Mouse (Mus musculus) right cerebral cortex, adult 18-20 months (tissue): ENCODE results near the gene Lrp2.

Source experiments
- DNase-seq: peaks from one replicate; pipeline ENCODE4 v3.0.0; 2022; ENCODE audit warnings: mixed read lengths

Gene Lrp2

DNA sequence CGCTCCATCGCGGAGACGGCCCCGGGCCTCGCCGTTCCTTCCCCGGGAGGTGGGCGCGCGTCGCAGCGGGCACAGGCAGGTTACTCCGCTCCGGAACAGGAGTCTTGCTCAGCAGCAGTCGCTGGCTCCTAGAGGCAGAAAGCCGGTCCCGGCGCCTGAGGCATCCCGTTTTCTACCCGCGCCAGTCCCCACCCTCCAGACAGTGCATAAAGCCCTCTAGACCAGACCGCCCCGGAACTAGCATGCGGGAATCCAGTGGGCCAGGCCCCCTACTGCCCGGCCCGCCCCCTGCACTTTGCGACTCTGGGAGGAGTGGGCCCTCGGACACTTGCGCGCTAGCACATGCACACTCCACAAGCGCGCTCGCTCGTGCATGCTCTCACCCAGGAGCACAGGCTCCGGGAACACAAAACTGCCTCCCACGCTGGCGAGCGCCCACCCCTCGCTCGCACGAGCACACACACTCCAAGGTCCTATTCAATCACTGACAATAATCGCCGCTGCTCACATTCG lies at the start of gene Lrp2:
Gene Lrp2, minus strand, starts transcription at position 180 of the 513 bp plus-strand sequence.
- no peak for DNase-seq

- peak; percentile 30 for DNase-seq
These were observed 49.3 kb upstream of the Lrp2 start for GRCm38 (mm10) chr2:69635064-69635701.

GRCm38 (mm10) chr2:69631449-69631848 lies 45.6 kb upstream of the Lrp2 start:
- no peak for DNase-seq

- DNase-seq, result no peak
These were observed 44.9 kb upstream of the Lrp2 start for GRCm38 (mm10) chr2:69630792-69631191.

DNA sequence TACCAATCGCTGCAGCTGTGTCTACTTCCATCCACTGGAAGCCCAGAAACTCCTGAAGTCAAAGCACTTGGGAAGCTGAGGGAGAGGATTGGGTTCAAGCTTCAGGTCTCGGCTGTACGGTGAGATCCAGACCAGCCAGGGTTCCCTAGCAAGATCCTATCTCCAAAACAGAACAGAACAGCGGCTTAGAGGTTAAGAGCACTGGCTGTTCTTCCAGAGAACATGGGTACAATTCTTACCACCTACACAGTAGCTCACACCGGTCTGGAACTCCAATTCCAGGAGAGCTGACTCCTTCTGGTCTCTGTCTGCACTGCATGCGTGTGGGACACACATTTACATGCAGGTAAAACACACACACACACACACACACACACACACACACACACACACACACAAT lies 44.0 kb upstream of the Lrp2 start:
- no peak for DNase-seq

- DNase-seq, result no peak
These were observed 43.4 kb upstream of the Lrp2 start for GRCm38 (mm10) chr2:69629215-69629614.

GRCm38 (mm10) chr2:69619286-69619685 lies 33.4 kb upstream of the Lrp2 start:
- DNase-seq, result no peak

GRCm38 (mm10) chr2:69618336-69618735 lies 32.5 kb upstream of the Lrp2 start:
- no peak for DNase-seq

DNA sequence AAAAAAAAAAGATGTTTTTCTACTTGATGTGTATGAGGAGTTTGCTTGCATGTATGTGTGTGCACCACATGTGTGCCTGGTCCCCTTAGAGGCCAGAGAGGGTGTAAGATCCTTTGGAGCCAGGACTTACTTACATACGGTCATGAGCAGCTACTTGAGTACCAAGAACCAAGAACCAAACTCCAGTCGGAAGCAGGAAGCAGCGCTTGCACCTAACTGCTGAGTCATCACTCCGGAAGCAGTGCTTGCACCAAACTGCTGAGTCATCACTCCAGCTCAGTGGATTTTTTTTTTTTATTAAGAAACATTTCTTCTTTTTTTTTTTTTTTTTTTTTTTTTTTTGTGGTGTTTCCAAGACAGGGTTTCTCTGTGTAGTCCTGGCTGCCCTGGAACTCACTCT lies 27.4 kb upstream of the Lrp2 start:
- peak; percentile 10 for DNase-seq

- DNase-seq, result no peak
These were observed 26.9 kb upstream of the Lrp2 start for GRCm38 (mm10) chr2:69612716-69613115.

DNA sequence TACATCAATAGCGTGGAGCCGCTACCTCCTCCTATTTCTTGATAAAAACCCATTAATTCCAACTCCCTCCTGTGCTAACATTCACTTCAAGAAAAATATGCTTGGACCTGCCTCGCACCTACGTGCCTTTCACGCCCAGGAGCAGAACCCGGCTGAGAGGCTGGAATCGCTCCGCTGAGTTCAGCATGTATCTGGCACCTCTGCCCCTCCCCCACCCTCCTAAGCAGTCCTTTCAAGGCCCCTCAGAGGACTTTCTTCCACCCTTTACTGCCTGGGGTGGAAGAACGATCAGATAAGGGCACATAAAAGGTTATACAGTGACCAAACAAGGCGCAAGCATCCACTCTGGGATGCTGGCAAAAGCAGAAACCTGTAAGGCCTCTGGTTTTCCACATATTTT lies 26.4 kb upstream of the Lrp2 start:
- no peak for DNase-seq

DNA sequence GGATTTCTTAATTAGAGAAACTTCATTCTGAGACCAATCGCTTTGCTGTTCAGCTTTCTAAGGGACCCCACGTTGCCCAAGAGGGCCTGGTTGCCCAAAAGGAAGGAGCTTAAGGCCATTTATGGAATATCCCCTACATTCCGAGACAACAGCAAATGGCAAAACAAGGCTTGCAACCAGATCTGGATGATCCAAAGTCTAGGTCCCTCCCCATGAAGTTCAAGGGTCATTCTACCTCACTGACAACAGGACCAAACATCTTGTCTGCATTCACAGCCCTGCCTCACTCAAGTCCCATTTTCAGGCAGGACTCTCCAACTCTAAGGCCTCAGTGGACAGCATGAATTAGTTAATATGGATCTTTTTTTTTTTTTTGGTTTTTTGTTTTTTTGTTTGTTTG lies 20.8 kb upstream of the Lrp2 start:
- DNase-seq, result no peak

DNA sequence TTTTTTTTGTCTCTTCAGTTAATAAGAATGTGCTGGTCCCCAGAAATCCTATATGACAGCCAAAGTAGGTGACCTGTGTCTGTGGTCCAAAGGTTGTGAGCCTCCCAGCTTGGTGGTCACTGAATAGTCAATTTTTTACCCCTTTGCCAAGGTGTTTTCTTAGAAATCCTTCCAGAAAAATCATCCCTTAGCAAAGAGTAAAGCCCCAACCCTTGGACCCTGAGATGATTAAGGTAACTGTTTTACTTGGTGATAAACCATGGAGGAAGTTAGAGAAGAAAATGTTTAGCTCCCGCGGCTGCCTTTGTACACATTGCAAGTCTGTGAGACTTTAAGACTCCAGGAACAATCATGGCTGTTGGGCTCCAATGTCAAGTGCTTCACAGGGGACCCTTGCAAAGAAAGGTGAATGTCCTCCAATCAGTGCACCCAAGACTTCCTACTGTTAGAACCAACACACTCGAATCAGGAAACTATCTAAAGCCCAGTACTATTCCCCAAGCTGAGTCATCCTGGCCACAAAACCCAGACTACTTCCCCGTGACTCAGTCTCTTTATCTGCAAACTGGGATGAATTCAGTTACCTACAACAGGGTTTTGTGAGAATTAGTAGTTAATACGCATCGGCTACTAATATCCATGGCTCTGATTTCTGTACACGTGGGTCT lies 18.0 kb upstream of the Lrp2 start:
- DNase-seq, result no peak

DNA sequence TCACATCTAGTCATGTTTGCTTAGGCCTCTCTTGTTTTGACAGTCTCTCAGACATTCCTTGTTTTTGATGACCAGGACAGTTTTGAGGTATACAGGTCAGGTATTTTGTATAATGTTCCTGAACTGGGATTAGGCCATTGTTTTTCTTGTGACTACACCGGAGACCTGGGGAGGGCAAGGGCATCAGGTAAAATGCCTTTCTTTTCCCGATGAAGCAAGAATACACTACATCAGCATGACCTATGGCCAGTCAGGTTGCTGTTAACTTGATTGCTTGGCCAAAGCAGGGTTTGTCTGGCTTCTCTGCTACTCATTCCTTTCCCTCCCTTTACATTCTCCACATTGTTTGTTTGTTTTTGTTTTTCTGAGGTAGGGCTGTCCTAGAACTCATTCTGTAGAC lies 7.3 kb upstream of the Lrp2 start:
- no peak for DNase-seq

DNA sequence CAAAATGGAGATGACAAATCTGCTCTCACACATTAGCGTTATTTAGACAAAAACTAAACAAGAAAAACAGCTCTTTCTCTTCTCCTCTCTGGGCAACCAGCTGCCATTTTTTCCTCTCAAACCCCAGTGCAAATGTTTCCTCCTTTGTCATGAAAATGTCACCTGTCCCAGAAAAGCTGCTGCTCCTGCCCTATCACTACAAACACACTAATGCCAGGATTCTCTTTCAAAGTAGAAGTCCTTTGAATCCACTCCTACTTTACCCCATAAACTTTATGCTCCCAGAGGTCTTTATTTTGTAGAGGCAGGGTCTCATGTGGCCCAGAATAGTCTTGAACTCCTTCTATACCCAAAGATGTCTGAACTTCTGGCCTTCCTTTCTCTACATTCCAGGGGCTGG lies 6.7 kb upstream of the Lrp2 start:
- no peak for DNase-seq

DNA sequence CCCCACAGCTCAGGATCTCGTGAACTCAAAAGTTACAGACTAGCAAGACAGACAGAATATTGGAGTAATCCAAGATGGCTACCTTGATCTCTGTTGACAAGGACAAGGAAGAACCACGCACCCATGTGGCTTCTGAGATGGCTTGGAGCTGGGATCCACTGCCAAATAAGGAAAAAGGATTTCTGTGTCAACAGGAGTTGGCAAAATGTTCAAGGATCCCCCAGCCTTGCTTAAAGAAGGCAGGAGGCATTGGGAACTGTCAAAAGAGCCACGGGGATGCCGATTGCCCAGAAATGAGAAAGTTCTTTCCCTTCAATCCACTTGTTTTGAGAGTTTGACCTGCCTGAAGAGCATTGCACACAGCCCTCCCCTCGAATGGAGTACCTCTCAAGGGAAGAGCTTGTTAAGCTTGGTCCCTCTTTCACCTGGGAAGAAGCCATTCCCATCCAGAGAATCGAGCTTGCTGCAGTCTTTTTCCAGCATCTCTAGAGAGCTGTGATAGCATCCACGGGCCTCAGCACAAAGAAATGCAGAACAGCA lies 6.2 kb upstream of the Lrp2 start:
- no peak for DNase-seq

- no peak for DNase-seq
These were observed 4.7 kb upstream of the Lrp2 start for GRCm38 (mm10) chr2:69590548-69590947.

DNA sequence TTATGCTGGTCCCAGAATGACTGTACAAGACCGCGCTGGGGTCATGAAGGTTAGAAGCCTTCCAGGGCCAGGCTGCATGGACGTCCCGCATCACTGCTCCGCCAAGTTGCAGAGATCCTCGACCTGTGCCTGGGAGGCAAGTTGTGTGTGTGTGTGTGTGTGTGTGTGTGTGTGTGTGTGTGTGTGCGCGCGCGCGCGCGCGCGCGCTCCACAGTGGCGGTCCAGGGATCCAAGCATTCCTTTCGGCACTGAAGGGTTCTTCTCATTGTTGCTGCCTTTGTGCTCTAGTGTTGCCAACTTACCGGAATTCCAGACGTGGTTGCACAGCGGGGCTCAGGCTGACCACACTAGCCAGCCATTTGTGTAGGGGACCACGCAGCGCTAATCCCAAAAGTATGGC lies 2.0 kb upstream of the Lrp2 start:
- DNase-seq, result no peak

GRCm38 (mm10) chr2:69586821-69587728 lies 1.2 kb upstream of the Lrp2 start:
- DNase-seq, result no peak

GRCm38 (mm10) chr2:69585191-69585885 lies 527 bp downstream of the Lrp2 start:
- DNase-seq, result no peak

DNA sequence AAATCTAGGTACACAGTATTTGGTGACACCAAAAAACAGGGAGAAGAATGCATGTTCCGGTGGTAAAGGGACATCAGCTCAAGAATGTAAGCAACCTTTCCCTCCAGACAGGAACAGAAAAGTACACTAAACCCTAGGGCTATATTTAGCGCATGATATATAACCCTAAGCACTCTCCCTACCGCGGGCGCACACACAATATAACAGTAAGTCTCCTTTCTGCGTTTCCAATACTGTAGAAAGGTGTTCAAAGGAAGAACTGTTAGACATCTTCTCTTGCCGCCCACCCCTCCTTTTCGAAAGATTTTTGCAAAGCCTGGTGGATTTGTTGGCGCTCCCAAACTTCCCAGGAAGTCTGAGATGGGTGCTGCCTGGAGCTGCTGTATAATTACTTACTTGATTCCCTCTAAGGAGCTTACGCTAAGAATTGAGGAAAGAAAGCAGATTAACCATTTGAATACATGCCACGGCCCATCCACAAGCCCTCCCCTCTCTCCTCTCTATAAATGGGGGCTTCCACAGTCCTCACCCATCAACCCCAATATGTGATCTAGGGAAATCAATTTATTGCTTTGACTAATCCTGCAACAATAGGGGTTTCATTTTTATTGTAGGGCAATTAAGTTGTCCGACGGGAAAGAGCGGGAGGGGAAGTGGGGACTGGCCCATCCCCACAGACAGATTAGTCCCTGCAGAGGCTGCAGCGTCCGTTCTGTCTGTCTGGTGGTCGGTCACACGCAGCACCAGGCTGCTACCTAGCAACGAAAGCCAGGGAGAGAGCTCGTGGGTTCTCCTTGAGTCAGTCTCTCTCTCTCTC lies 1.5 kb downstream of the Lrp2 start:
- DNase-seq, result no peak

DNA sequence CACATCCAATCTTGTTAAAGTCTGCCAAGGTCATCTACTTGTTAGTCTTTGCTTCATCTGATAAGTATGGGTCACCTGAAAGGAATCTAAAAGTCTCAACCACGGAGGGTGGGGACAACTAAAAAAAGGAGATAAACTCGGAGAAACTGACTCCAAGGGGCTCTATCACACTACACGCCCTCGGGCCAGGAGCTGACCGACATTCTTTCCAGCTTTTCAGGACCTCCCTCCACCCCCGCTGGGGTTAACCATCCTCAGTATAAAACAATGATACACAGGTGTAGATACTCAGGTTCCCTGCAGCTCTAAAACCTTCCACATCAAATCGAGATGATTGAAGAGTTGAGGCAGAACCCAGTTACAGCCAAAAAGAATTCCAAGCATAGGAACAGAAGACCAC lies 3.0 kb downstream of the Lrp2 start:
- no peak for DNase-seq
